Mouse (Mus musculus) forebrain, embryonic 13.5 days (tissue): ENCODE measurements around the gene Tceanc2. TPM values are rescaled to one million over a fixed set of nuclear protein-coding genes. Genes with fewer than 3 reads are reported as not detected.

Source experiments
- ATAC-seq: fragments of 200-750 bp; cut with Nextera tagmentation; 2 replicates; pipeline ENCODE4 v1.8.0; 2017
- H3K27ac ChIP-seq: fragments of 300-500 bp; sonication (generic); 2 replicates; pipeline ENCODE4 v1.5.1; 2015; ENCODE audit warnings: inconsistent platforms, mild to moderate bottlenecking, moderate library complexity
- H3K27me3 ChIP-seq: fragments of 300-500 bp; sonication (generic); 2 replicates; pipeline ENCODE4 v1.6.1; 2015; ENCODE audit warnings: mild to moderate bottlenecking, inconsistent platforms
- H3K36me3 ChIP-seq: fragments of 300-500 bp; sonication (generic); 2 replicates; pipeline ENCODE4 v1.6.1; 2015; ENCODE audit warnings: mild to moderate bottlenecking, inconsistent platforms; ENCODE audit not compliant: poor library complexity, severe bottlenecking
- H3K4me1 ChIP-seq: fragments of 300-500 bp; sonication (generic); 2 replicates; pipeline ENCODE4 v1.6.1; 2015; ENCODE audit warnings: inconsistent platforms
- H3K4me2 ChIP-seq: fragments of 300-500 bp; sonication (generic); 2 replicates; pipeline ENCODE4 v1.6.1; 2015; ENCODE audit warnings: inconsistent platforms, mild to moderate bottlenecking, moderate library complexity
- H3K4me3 ChIP-seq: fragments of 300-500 bp; sonication (generic); 2 replicates; pipeline ENCODE4 v1.5.1; 2015; ENCODE audit warnings: mild to moderate bottlenecking, inconsistent platforms
- H3K9ac ChIP-seq: fragments of 300-500 bp; sonication (generic); 2 replicates; pipeline ENCODE4 v1.6.1; 2015; ENCODE audit warnings: mild to moderate bottlenecking, inconsistent platforms
- H3K9me3 ChIP-seq: fragments of 300-500 bp; sonication (generic); replicated peaks from 2 replicates; pipeline ENCODE4 v1.6.1; 2016; ENCODE audit warnings: inconsistent platforms
- WGBS: fragments of 180-500 bp; shearing (Covaris S2); methylation state at CpG from one replicate; pipeline ENCODE4 v1.1.7; 2015; 5-methylcytosine and 5-hydroxymethylcytosine counted together
- polyA plus RNA-seq: library from polyadenylated mRNA; unstranded; fragments of >200 nt; fragmentation: Nextera tagmentation; extraction: Ambion mirVana; gene quantifications from 2 replicates; pipeline ENCODE4 v1.2.1, GENCODE M21; 2015

Gene Tceanc2
- polyA plus RNA-seq, 1 experiment from 2014 or later, result 38.9 TPM

- peak overlapping the region; percentile 40; the same call in 1 of the 2 replicates for H3K9ac ChIP-seq
Measured at GRCm38 (mm10) chr4:107138948-107139835, 39.7 kb downstream of the Tceanc2 start.

DNA sequence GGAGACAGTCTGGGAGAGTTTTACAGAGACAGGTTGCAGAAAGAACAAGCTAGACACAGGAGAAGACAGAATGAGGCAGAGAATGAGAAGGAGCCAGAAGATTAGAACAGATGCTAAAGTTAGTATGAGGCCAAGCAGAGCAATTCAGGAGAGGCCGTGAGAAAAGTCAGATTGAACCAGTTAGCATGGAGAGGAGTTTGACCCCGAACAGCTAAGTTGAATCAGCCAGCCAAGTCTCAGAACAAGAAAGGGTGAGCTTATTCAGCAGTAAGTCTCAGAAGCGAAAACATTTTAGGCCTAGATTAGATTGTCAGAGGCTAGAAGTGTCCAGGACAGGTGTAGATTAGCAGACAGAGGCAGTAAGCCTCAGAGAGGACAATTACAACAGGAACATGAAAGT is 42.4 kb downstream of the Tceanc2 start:
- H3K4me2 ChIP-seq, result no peak overlapping the region
- no peak overlapping the region for H3K9ac ChIP-seq
- no peaks in the 10 kb centered on the region for H3K36me3 ChIP-seq
- no peak for ATAC-seq
- WGBS, result 61% methylated on average over 3 of the region's 3 CpGs
- H3K27me3 ChIP-seq, result no peaks in the 10 kb centered on the region
- peaks cover 61% of the 10 kb centered on the region for H3K4me1 ChIP-seq
- H3K9me3 ChIP-seq, result no peaks in the 10 kb centered on the region
- no peak overlapping the region for H3K27ac ChIP-seq
- H3K4me3 ChIP-seq, result no peak overlapping the region

More at GRCm38 (mm10) chr4:107138948-107139835, 39.7 kb downstream of the Tceanc2 start:
- H3K27me3 ChIP-seq, result no peaks in the 10 kb centered on the region
- peak; percentile 72 for ATAC-seq
- H3K4me3 ChIP-seq, result no peak overlapping the region
- no peaks in the 10 kb centered on the region for H3K9me3 ChIP-seq
- 0 out of 2 replicates have a peak, but pooled peaks cover 5% of the 10 kb centered on the region for H3K36me3 ChIP-seq
- peak overlapping the region; percentile 55 for H3K27ac ChIP-seq
- H3K4me2 ChIP-seq, result peak overlapping the region; percentile 44
- H3K4me1 ChIP-seq, result peaks cover 66% of the 10 kb centered on the region
- 12% methylated on average over 37 of the region's 37 CpGs for WGBS

- H3K9ac ChIP-seq, result no peak overlapping the region
- peaks cover 57% of the 10 kb centered on the region for H3K4me1 ChIP-seq
- H3K27me3 ChIP-seq, result no peaks in the 10 kb centered on the region
- H3K36me3 ChIP-seq, result no peaks in the 10 kb centered on the region
- H3K4me3 ChIP-seq, result no peak overlapping the region
- 88% methylated on average over 5 of the region's 5 CpGs for WGBS
- H3K27ac ChIP-seq, result no peak overlapping the region
- no peaks in the 10 kb centered on the region for H3K9me3 ChIP-seq
- H3K4me2 ChIP-seq, result no peak overlapping the region
- ATAC-seq, result no peak
Measured at GRCm38 (mm10) chr4:107135663-107136062, 43.3 kb downstream of the Tceanc2 start.

- Histone ChIP-seq H3K4me1 (peaks cover 54% of the 10 kb centered on the region), H3K27me3 (no peaks in the 10 kb centered on the region), H3K36me3 (no peaks in the 10 kb centered on the region), H3K9me3 (no peaks in the 10 kb centered on the region), H3K4me3 (no peak overlapping the region), H3K4me2 (no peak overlapping the region), H3K9ac (no peak overlapping the region), H3K27ac (no peak overlapping the region)
- WGBS, result 90% methylated on average over 3 of the region's 3 CpGs
- no peak for ATAC-seq
Measured at GRCm38 (mm10) chr4:107134891-107135290, 44.0 kb downstream of the Tceanc2 start.

GRCm38 (mm10) chr4:107130534-107130933 is 48.4 kb downstream of the Tceanc2 start:
- Histone ChIP-seq H3K4me2 (no peak overlapping the region), H3K9ac (no peak overlapping the region), H3K9me3 (no peaks in the 10 kb centered on the region), H3K4me3 (no peak overlapping the region), H3K27ac (no peak overlapping the region), H3K27me3 (no peaks in the 10 kb centered on the region; the same call in 1 of the 2 replicates), H3K4me1 (peaks cover 40% of the 10 kb centered on the region), H3K36me3 (no peaks in the 10 kb centered on the region)
- WGBS, result 21% methylated on average over 9 of the region's 9 CpGs
- ATAC-seq, result no peak

- no peaks in the 10 kb centered on the region; the same call in 1 of the 2 replicates for H3K27me3 ChIP-seq
- no peak overlapping the region for H3K4me2 ChIP-seq
- no peak overlapping the region for H3K4me3 ChIP-seq
- no peak overlapping the region for H3K27ac ChIP-seq
- ATAC-seq, result no peak
- peaks cover 36% of the 10 kb centered on the region for H3K4me1 ChIP-seq
- no peaks in the 10 kb centered on the region for H3K9me3 ChIP-seq
- WGBS, result 78% methylated on average over 8 of the region's 8 CpGs
- H3K36me3 ChIP-seq, result no peaks in the 10 kb centered on the region
- H3K9ac ChIP-seq, result no peak overlapping the region
Measured at GRCm38 (mm10) chr4:107129373-107129772, 49.5 kb downstream of the Tceanc2 start.

DNA sequence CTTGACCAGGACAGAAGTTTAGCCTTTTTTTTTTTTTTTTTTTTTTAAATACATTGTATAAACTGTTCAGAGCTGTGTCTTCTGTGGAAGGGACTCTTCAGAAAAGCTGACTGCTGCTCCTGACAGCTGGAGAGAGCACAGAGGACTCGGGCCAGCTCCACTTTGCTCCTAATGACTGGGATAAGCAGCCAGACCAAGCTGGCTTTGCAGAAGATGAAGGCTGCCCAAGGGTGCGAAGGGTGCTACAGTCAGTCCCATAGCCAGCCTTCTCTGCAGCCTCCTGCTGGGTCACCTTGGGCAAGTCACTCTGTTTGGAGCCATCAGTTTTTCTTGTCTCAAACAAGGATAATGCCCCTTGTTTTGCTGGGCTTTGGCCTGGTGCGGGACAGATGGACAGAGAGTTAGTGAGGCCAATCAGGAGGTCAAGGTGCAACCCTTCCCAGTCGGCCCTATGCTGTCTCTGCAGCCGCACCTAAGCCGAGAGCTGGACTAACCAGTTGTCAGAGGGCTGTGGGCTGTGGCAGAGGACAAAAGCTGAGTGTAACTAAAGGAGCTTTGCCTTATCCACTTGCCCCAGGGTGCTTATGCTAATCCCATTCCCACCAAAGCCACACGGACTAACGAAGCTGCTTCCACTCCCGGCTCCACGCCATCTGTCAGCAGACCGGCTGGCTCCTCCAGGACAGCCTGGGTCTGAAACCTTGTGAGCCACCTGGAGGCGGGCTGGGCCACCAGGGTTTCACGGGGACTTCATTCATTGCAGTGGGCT is 50.8 kb downstream of the Tceanc2 start:
- no peaks in the 10 kb centered on the region for H3K36me3 ChIP-seq
- H3K9me3 ChIP-seq, result no peaks in the 10 kb centered on the region
- ATAC-seq, result peak; percentile 72
- no peak overlapping the region for H3K4me3 ChIP-seq
- H3K9ac ChIP-seq, result no peak overlapping the region
- H3K27ac ChIP-seq, result peak overlapping the region; percentile 62; the same call in 1 of the 2 replicates
- peaks cover 36% of the 10 kb centered on the region for H3K4me1 ChIP-seq
- H3K27me3 ChIP-seq, result no peaks in the 10 kb centered on the region; the same call in 1 of the 2 replicates
- H3K4me2 ChIP-seq, result no peak overlapping the region
- 9% methylated on average over 13 of the region's 13 CpGs for WGBS

- H3K9ac ChIP-seq, result no peak overlapping the region
- no peak for ATAC-seq
- H3K9me3 ChIP-seq, result no peaks in the 10 kb centered on the region
- peak overlapping the region; percentile 6; the same call in 1 of the 2 replicates for H3K27ac ChIP-seq
- H3K36me3 ChIP-seq, result no peaks in the 10 kb centered on the region
- no peak overlapping the region for H3K4me3 ChIP-seq
- no peak overlapping the region for H3K4me2 ChIP-seq
- H3K4me1 ChIP-seq, result peaks cover 36% of the 10 kb centered on the region
- H3K27me3 ChIP-seq, result no peaks in the 10 kb centered on the region; the same call in 1 of the 2 replicates
- 41% methylated on average over 13 of the region's 13 CpGs for WGBS
Measured at GRCm38 (mm10) chr4:107126891-107127524, 51.9 kb downstream of the Tceanc2 start.

GRCm38 (mm10) chr4:107126389-107126788 is 52.5 kb downstream of the Tceanc2 start:
- peaks cover 39% of the 10 kb centered on the region for H3K4me1 ChIP-seq
- H3K9me3 ChIP-seq, result no peaks in the 10 kb centered on the region
- ATAC-seq, result no peak
- H3K4me2 ChIP-seq, result no peak overlapping the region
- WGBS, result 46% methylated on average over 10 of the region's 10 CpGs
- H3K27ac ChIP-seq, result peak overlapping the region; percentile 6; the same call in 1 of the 2 replicates
- no peaks in the 10 kb centered on the region; the same call in 1 of the 2 replicates for H3K27me3 ChIP-seq
- no peak overlapping the region for H3K9ac ChIP-seq
- no peak overlapping the region for H3K4me3 ChIP-seq
- no peaks in the 10 kb centered on the region for H3K36me3 ChIP-seq

DNA sequence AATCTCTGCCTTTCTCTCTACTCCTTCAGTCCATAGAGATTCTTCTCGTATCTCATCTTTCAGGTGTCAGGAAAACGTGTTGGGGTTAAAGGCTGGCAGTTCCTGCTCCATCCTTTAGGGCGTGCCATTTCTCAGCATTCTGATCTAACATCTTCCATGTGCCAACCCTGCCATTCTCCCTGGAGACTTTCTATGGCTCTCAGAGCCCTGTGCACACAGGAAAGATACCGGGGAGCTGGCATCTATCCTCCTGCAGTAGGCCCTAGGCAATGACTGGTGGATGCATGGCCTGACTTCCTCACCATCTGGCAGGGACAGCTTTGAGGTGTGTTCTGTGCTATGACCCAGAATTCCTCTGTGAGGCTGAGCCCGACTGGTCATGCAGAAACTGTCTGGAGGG is 53.8 kb downstream of the Tceanc2 start:
- Histone ChIP-seq H3K9me3 (no peaks in the 10 kb centered on the region), H3K27me3 (no peaks in the 10 kb centered on the region; the same call in 1 of the 2 replicates), H3K9ac (no peak overlapping the region), H3K4me2 (no peak overlapping the region), H3K4me3 (no peak overlapping the region), H3K27ac (no peak overlapping the region), H3K36me3 (no peaks in the 10 kb centered on the region), H3K4me1 (peaks cover 31% of the 10 kb centered on the region)
- WGBS, result 60% methylated on average over 5 of the region's 5 CpGs
- no peak for ATAC-seq

GRCm38 (mm10) chr4:107124376-107124775 is 54.5 kb downstream of the Tceanc2 start:
- 74% methylated on average over 7 of the region's 7 CpGs for WGBS

More at GRCm38 (mm10) chr4:107124376-107124775, 54.5 kb downstream of the Tceanc2 start:
- Histone ChIP-seq H3K9me3 (no peaks in the 10 kb centered on the region), H3K27me3 (no peaks in the 10 kb centered on the region; the same call in 1 of the 2 replicates), H3K36me3 (no peaks in the 10 kb centered on the region), H3K4me3 (no peak overlapping the region), H3K4me2 (no peak overlapping the region), H3K4me1 (peaks cover 31% of the 10 kb centered on the region), H3K9ac (no peak overlapping the region), H3K27ac (no peak overlapping the region)
- no peak for ATAC-seq
